Mouse (Mus musculus) small intestine, adult 2 months (tissue): ENCODE measurements around the gene Lin7a.

Experiments
- CTCF ChIP-seq: fragments of 200-500 bp; IDR thresholded peaks from 2 replicates; pipeline ENCODE4 v1.5.1; 2012; ENCODE audit warnings: low read depth, mild to moderate bottlenecking, control low read depth, inconsistent platforms, low read length, moderate library complexity, mixed read lengths; ENCODE audit not compliant: insufficient replicate concordance, insufficient read length; ENCODE audit errors: extremely low read depth
- POLR2A ChIP-seq: fragments of 200-500 bp; IDR thresholded peaks from 2 replicates; pipeline ENCODE4 v1.6.1; 2012; ENCODE audit warnings: low read depth, mild to moderate bottlenecking, control low read depth, inconsistent platforms, low read length, moderate library complexity

GRCm38 (mm10) chr10:107271321-107272130 lies at the start of gene Lin7a:
- TF ChIP-seq CTCF = no peak
- TF ChIP-seq POLR2A = no peak
